Mouse (Mus musculus) layer of hippocampus, adult 9-10 months (tissue): ENCODE results near the gene Lamb1.

ENCODE experiments used
- DNase-seq: peaks from one replicate; pipeline ENCODE4 v3.0.0; 2022; ENCODE audit warnings: low spot score

The Lamb1 gene

DNA sequence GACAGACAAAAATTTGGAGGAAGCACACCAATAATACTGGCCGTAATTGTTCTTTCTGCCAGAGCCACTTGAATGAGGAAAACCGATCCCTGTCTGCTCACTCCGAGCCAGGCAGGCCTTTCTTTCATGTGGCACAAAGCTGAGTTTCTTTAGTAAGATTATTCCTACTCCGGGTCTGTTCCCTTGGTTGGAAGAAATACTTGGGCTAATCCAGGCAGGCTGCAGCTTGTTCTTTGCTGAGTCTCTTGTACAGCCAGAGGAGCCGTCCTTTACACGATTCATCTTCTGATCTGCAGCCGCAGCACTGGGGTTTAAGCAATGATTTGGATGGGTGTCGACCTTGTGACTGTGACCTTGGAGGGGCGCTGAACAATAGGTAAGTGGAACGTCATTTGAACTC is 24.0 kb downstream of the Lamb1 start:
- DNase-seq: no peak

DNA sequence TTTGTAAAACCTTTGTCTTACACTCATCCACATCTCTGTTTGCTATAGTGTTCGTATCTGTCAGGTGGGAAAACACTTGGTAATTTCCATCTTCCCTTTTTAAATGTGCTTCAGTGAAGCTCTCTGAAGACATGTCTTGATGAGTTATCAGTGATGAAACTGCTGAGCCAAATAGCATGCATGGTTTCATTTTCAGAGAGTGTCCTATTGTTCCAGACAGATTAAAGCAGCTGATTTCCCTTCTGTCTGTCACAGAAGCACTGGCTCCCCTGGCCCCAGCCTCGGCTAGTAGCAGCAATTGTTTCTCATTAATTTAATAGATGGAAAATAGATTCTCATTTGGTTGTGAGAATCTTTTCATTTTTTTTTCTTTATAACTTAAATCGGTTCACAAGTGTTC is 25.9 kb downstream of the Lamb1 start:
- DNase-seq: no peak

- DNase-seq: no peak
Observed at GRCm38 (mm10) chr12:31293361-31294142, 28.5 kb downstream of the Lamb1 start.

DNA sequence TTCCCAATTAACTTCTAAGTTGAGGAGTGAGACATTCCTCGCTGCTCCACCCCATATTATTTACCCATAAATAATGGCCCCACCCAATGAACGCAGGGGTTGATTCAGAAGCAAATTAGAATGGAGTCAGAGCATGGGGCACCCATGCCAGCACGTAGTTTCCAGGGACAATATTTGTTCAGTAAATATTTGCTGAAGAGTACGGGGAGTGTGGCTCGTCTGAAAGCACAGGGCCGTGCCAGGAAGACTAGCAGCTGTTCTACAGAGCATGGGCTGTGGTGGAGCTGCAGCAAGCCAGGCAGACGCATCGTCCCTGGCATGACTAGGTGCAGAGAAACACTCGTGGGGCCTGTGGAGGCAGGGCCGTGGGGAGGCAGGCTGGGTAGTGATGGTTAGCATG is 29.5 kb downstream of the Lamb1 start:
- no peak for DNase-seq

DNA sequence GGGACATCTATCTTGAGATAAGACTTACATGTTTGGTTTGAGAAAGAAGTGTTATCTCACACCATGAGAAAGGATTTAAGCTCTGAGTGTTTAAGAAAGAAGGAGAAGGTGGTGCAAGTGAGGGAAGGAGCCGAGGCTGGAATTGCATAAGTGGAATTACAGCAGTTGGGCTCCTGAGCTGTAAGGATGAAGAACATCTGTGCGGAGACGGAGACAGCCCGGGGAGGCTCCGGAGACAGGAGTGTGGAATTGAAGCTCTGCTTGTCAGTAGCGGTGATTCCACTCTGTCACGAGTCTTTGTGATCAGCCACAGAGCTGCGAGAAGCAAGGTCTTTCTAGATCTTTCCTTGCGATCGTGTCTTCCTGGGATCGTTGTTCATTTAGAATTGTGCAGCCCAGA is 30.0 kb downstream of the Lamb1 start:
- DNase-seq: no peak

GRCm38 (mm10) chr12:31295505-31295904 is 30.5 kb downstream of the Lamb1 start:
- DNase-seq: no peak

DNA sequence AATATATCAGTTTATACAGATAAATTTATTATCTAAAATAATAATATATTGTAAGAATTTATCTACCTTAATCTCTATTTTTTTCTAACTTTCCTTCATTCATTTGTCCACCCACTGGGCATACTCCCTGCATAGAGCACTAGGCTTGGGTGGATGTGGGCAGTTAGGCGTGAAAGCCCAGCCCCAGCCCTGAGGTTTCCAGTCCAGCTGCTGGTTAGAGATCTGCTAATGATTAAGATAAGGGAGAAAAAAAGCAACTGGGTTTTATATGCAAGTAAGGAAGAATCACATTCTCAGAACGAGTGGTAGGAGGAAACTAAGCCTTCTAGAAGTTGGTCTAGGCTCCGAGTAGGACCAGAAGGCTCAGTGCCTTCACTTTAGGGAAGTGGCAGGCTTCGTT is 31.1 kb downstream of the Lamb1 start:
- DNase-seq: no peak

GRCm38 (mm10) chr12:31298122-31298521 is 33.1 kb downstream of the Lamb1 start:
- DNase-seq: no peak

GRCm38 (mm10) chr12:31298530-31298929 is 33.5 kb downstream of the Lamb1 start:
- DNase-seq: no peak

GRCm38 (mm10) chr12:31299126-31299525 is 34.1 kb downstream of the Lamb1 start:
- no peak for DNase-seq

DNA sequence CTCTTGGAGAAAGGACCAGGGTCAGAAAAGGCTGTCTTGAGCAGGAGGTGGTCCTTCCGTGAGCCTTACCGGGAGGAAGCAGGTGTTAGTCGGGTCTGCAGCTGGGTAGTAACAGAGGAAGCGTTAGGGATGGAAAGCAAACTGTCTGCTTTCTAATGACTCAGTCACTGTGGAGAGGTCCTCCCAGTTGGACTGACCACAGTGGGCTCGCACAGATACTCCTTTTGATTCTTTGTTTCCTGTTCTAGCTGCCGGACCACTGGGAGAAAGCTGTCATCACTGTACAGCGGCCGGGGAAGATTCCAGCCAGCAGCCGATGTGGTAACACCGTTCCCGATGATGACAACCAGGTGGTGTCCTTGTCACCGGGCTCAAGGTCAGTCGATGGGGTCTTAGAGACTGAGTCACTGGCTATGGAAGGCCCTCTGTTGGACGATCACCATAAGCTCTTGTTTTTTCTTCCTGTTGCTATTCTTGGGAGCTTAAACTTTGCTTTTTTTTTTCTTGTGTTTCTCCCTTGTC is 34.7 kb downstream of the Lamb1 start:
- DNase-seq: no peak

GRCm38 (mm10) chr12:31300276-31300675 is 35.2 kb downstream of the Lamb1 start:
- DNase-seq: no peak

DNA sequence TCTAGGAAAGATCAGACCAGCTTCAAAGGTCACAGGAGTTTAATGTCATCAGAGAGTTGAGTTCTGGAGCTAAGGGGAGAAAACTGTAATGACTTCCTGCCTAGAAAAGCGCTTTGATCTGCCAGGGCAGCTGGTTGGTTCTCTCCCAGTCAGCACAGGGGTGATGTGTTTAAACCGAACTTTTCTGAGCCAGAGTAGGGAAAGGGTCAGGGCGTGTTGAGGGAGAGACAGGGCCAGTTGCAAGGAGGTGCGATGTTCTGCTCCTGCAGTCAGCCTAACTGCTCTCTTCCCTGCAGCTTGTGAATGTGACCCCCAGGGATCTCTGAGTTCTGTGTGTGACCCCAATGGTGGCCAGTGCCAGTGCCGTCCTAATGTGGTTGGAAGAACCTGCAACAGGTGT is 37.2 kb downstream of the Lamb1 start:
- DNase-seq: no peak

DNA sequence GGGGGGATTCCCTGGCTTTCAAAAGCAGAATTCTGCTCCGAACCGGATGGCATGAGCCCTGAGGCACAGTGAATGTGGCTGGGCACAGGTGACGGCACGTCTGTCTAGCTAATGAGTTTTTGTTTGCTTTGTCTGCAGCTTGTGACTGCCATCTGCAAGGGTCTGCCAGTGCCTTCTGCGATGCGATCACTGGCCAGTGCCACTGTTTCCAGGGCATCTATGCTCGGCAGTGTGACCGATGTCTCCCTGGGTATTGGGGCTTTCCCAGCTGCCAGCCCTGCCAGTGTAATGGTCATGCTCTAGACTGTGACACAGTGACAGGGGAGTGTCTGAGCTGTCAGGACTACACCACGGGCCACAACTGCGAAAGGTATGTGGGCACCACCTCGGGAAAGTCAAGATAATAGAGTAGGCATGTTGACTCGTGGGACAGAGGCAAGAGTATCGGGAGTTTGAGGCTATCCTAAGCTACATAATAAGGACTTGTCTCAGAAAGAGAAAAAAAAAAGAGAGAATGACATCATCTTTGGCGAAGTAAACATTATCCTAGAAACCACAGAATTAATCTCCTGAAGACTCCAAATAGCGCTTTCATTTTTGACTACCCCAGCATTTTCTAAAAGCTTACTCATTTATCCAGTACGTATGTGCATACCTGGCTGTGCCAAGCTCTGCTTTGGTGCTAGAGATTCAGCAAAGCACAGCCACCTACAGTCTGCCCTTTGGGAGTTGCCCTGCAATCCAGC is 37.9 kb downstream of the Lamb1 start:
- DNase-seq: no peak

- no peak for DNase-seq
Observed at GRCm38 (mm10) chr12:31306075-31306675, 41.1 kb downstream of the Lamb1 start.

- DNase-seq: no peak
Observed at GRCm38 (mm10) chr12:31307011-31307410, 42.0 kb downstream of the Lamb1 start.

DNA sequence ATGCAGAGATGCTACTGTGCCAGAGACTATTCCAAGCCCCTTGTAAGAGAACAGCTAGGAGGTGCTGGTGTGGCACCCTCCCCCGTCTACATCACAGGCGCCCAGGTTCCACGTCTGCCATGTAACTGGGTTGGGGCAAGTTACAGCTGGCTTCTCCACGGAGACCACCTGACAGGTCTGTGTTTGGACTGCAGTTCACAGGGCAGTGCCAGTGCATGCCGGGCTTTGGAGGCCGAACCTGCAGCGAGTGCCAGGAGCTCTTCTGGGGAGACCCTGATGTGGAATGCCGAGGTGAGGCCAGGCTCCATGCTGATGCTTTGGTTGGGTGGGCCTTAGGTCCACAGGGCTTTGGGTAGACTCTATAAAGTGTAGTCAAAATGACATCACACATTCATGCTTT is 42.7 kb downstream of the Lamb1 start:
- DNase-seq: no peak

GRCm38 (mm10) chr12:31310687-31311086 is 45.7 kb downstream of the Lamb1 start:
- DNase-seq: no peak

DNA sequence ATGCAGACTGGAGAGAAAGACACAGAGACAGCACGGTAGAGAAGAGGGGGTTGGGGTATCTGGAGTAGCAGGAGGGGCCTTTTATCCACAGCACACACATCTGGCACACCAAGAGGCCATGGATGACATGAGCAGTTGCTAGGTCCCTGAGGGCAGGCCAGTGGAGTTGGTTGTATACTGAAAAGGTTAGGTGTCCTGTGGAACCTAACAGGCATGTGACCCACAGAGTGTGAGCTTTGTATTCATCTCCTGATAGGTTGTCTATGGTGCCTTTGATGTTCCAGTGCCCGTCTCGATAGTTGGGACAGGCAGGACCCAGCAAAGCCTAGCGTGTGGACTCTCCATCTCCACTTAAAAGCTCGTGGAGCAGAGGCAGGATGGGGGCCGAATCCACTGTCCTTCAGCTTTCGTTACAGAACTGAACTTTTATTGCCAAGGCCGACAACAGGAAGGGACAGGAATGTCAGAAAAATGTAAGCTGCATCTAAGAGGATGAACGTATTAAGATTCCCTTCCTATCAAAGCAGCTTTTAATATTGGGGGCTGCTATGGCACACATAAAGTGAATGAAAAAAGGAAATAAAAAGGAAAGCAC is 46.7 kb downstream of the Lamb1 start:
- DNase-seq: no peak

GRCm38 (mm10) chr12:31312281-31312680 is 47.2 kb downstream of the Lamb1 start:
- no peak for DNase-seq

DNA sequence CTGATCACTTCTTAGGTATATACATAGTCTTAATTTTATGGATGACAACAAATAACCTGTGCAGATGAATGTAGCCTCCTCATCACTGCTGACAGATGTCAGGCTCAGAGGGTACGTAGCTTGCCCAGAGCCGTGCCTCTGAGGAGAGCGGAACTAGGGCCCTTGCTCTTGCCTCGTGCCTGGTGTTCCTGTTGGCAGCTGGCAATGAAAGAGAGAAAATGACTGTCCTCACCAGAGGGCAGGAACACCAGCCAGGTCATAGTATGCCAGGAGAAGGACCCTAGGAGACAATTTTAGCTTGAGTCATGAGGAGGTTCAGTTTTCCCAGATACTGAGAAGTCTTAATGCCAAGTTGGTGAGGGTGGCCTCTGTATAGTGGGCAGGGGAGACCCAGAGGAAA is 48.1 kb downstream of the Lamb1 start:
- no peak for DNase-seq

DNA sequence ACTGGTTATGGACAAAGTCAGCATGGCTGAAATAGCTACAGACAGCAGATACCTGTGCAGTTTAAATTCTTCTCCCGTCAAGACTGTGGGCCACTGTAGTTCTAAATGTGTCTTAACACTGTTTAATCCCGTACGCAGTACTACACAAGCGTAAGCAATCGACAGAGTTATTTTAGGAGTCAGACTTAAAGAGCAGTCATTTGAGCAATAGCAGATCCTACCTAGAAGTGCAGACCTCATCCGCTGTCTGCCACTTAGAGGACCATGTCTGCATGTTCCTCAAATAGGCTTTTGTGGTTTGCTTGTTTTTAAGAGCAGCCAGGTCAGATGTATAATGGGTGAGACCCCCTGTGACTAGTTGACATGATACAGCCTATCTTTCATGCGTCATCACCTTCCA is 49.3 kb downstream of the Lamb1 start:
- no peak for DNase-seq

GRCm38 (mm10) chr12:31315961-31316360 is 50.9 kb downstream of the Lamb1 start:
- DNase-seq: no peak
